Mouse (Mus musculus) hindbrain, postnatal 0 days (tissue): ENCODE measurements at regions not wholly inside any gene's neighbourhood (a gene's known extent, or its start where the extent isn't known, plus 50 kb on each side); places are given as distances from the start of the nearest gene placed in this dataset.
A peak's percentile ranks its signal among the peaks of the same experiment; 100 is the strongest.

Experiments
- ATAC-seq: fragments of 200-750 bp; cut with Nextera tagmentation; 2 replicates; pipeline ENCODE4 v1.8.0; 2017; ENCODE audit warnings: mild to moderate bottlenecking, moderate TSS enrichment, moderate library complexity
- DNase-seq: peaks from one replicate; pipeline ENCODE4 v3.0.0-alpha.2; 2015; ENCODE audit warnings: low spot score
- H3K27ac ChIP-seq: fragments of 300-500 bp; sonication (generic); 2 replicates; pipeline ENCODE4 v1.5.1; 2014; ENCODE audit warnings: mild to moderate bottlenecking
- H3K27me3 ChIP-seq: fragments of 300-500 bp; sonication (generic); 2 replicates; pipeline ENCODE4 v1.6.1; 2014; ENCODE audit warnings: low read length, mixed read lengths; ENCODE audit not compliant: insufficient read depth
- H3K36me3 ChIP-seq: fragments of 300-500 bp; sonication (generic); 2 replicates; pipeline ENCODE4 v1.6.1; 2014; ENCODE audit warnings: low read length, mixed read lengths; ENCODE audit not compliant: insufficient read depth
- H3K4me1 ChIP-seq: fragments of 300-500 bp; sonication (generic); 2 replicates; pipeline ENCODE4 v1.6.1; 2014; ENCODE audit warnings: antibody characterized with exemption, low read length, mixed read lengths; ENCODE audit not compliant: insufficient read depth
- H3K4me2 ChIP-seq: fragments of 300-500 bp; sonication (generic); 2 replicates; pipeline ENCODE4 v1.6.1; 2014; ENCODE audit warnings: low read depth, mild to moderate bottlenecking, low read length, moderate library complexity, mixed read lengths
- H3K4me3 ChIP-seq: fragments of 300-500 bp; sonication (generic); 2 replicates; pipeline ENCODE4 v1.5.1; 2014; ENCODE audit warnings: low read length
- H3K9ac ChIP-seq: fragments of 300-500 bp; sonication (generic); replicated peaks from 2 replicates; pipeline ENCODE4 v1.6.1; 2014; ENCODE audit warnings: mild to moderate bottlenecking, low read length, moderate library complexity, mixed read lengths
- H3K9me3 ChIP-seq: fragments of 300-500 bp; sonication (generic); 2 replicates; pipeline ENCODE4 v1.6.1; 2016; ENCODE audit warnings: low read length, mixed read lengths
- CTCF ChIP-seq: IDR thresholded peaks from 2 replicates; pipeline ENCODE4 v1.5.1; 2016; ENCODE audit warnings: antibody characterized with exemption, control low read depth, low read depth
- WGBS: fragments of 180-500 bp; shearing (Covaris S2); extraction: QIAGEN DNeasy Blood & Tissue Kit; methylation state at CpG from one replicate; pipeline ENCODE4 v1.1.7; 2014; 5-methylcytosine and 5-hydroxymethylcytosine counted together

GRCm38 (mm10) chr2:55687345-55687744, 251.6 kb downstream of the Kcnj3 start:
- no peak overlapping the region for H3K4me3 ChIP-seq
- no peak overlapping the region for H3K4me2 ChIP-seq
- H3K4me1 ChIP-seq = no peaks in the 10 kb centered on the region
- no peak for DNase-seq
- no peaks in the 10 kb centered on the region for H3K27me3 ChIP-seq
- TF ChIP-seq CTCF = no peak
- no peaks in the 10 kb centered on the region for H3K36me3 ChIP-seq
- H3K9ac ChIP-seq = no peak overlapping the region
- H3K9me3 ChIP-seq = no peaks in the 10 kb centered on the region
- H3K27ac ChIP-seq = no peak overlapping the region
- WGBS = 87% methylated on average over 4 of the region's 4 CpGs
- no peak for ATAC-seq

- WGBS = 20% methylated on average over 2 of the region's 2 CpGs
- DNase-seq = peak; percentile 69
Observed at GRCm38 (mm10) chr2:55692902-55693870, 257.4 kb downstream of the Kcnj3 start.

GRCm38 (mm10) chr2:55699705-55700104, 263.9 kb downstream of the Kcnj3 start:
- no peak for DNase-seq
- Histone ChIP-seq H3K4me2 (no peak overlapping the region), H3K4me3 (no peak overlapping the region), H3K9ac (no peak overlapping the region), H3K27ac (no peak overlapping the region), H3K9me3 (no peaks in the 10 kb centered on the region), H3K36me3 (no peaks in the 10 kb centered on the region), H3K4me1 (no peaks in the 10 kb centered on the region), H3K27me3 (no peaks in the 10 kb centered on the region)
- TF ChIP-seq CTCF = no peak
- no peak for ATAC-seq
- 97% methylated on average over 1 of the region's 1 CpGs for WGBS

More at GRCm38 (mm10) chr2:55692902-55693870, 257.4 kb downstream of the Kcnj3 start:
- peak; percentile 91 for ATAC-seq
- H3K4me2 ChIP-seq = no peak overlapping the region
- H3K27ac ChIP-seq = no peak overlapping the region
- H3K9me3 ChIP-seq = no peaks in the 10 kb centered on the region
- no peaks in the 10 kb centered on the region for H3K27me3 ChIP-seq
- H3K36me3 ChIP-seq = no peaks in the 10 kb centered on the region
- no peak overlapping the region for H3K4me3 ChIP-seq
- TF ChIP-seq CTCF = no peak
- H3K9ac ChIP-seq = no peak overlapping the region
- H3K4me1 ChIP-seq = no peaks in the 10 kb centered on the region
